Mouse (Mus musculus) stomach, embryonic 14.5 days (tissue): ENCODE data around the gene Tnip3. TPM values are rescaled to one million over a fixed set of nuclear protein-coding genes. Genes with fewer than 3 reads are reported as not detected.

Experiments used
- ATAC-seq: fragments of 200-750 bp; cut with Nextera tagmentation; 2 replicates; pipeline ENCODE4 v1.8.0; 2017; ENCODE audit warnings: low read depth, moderate TSS enrichment; ENCODE audit not compliant: insufficient number of reproducible peaks, insufficient read depth, low FRiP score
- H3K27ac ChIP-seq: fragments of 300-500 bp; sonication (generic); 2 replicates; pipeline ENCODE4 v1.5.1; 2014; ENCODE audit warnings: mild to moderate bottlenecking, low read length, moderate library complexity, mixed read lengths
- H3K27me3 ChIP-seq: fragments of 300-500 bp; sonication (generic); 2 replicates; pipeline ENCODE4 v1.6.1; 2014; ENCODE audit warnings: low read length, control low read depth, mixed read lengths; ENCODE audit not compliant: control insufficient read depth, insufficient read depth
- H3K36me3 ChIP-seq: fragments of 300-500 bp; sonication (generic); 2 replicates; pipeline ENCODE4 v1.6.1; 2014; ENCODE audit warnings: mild to moderate bottlenecking, control low read depth, low read length, moderate library complexity, mixed read lengths; ENCODE audit not compliant: control insufficient read depth, insufficient read depth
- H3K4me1 ChIP-seq: fragments of 300-500 bp; sonication (generic); 2 replicates; pipeline ENCODE4 v1.6.1; 2014; ENCODE audit warnings: low read length, control low read depth, mixed read lengths; ENCODE audit not compliant: control insufficient read depth, insufficient read depth
- H3K4me2 ChIP-seq: fragments of 300-500 bp; sonication (generic); replicated peaks from 2 replicates; pipeline ENCODE4 v1.6.1; 2014; ENCODE audit warnings: low read depth, low read length, control low read depth
- H3K4me3 ChIP-seq: fragments of 300-500 bp; sonication (generic); 2 replicates; pipeline ENCODE4 v1.5.1; 2014; ENCODE audit warnings: low read depth, low read length, control low read depth
- H3K9ac ChIP-seq: fragments of 300-500 bp; sonication (generic); replicated peaks from 2 replicates; pipeline ENCODE4 v1.6.1; 2014; ENCODE audit warnings: low read depth, mild to moderate bottlenecking, control low read depth, low read length, moderate library complexity, mixed read lengths
- H3K9me3 ChIP-seq: fragments of 300-500 bp; sonication (generic); 2 replicates; pipeline ENCODE4 v1.6.1; 2016; ENCODE audit warnings: low read depth, low read length, control low read depth; ENCODE audit not compliant: control insufficient read depth
- WGBS: fragments of 180-500 bp; shearing (Covaris S2); extraction: QIAGEN DNeasy Blood & Tissue Kit; methylation state at CpG from one replicate; pipeline ENCODE4 v1.1.7; 2014; 5-methylcytosine and 5-hydroxymethylcytosine counted together
- polyA plus RNA-seq: library from polyadenylated mRNA; unstranded; fragments of >200 nt; fragmentation: Nextera tagmentation; extraction: Ambion mirVana; gene quantifications from 2 replicates; pipeline ENCODE4 v1.2.1, GENCODE M21; 2014

Tnip3 gene
- polyA plus RNA-seq, 1 experiment from 2014 or later = not detected

DNA sequence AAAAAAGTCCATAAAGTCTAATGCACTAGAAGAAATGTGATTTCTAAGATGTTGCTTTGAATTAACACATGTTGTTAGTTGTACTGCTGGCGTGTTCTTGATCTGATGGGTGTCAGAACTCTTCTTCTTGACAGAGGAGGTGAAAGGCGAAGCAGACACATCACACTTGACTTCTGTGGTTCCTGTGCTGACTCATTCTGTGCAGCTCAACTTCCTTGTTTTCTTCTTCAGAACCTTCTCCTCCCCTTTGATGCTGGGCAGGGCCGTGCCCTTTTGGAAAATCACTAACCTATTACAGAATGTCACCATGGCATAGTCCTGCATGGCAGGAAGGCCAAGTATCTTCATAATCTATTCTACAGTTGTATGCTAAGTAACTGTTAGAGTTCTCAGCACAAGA, 69.1 kb downstream of the Tnip3 start:
- ATAC-seq = no peak
- Histone ChIP-seq H3K9ac (no peak overlapping the region), H3K27ac (no peak overlapping the region), H3K4me1 (no peaks in the 10 kb centered on the region), H3K9me3 (no peaks in the 10 kb centered on the region), H3K4me3 (no peak overlapping the region), H3K4me2 (no peak overlapping the region), H3K36me3 (no peaks in the 10 kb centered on the region), H3K27me3 (no peaks in the 10 kb centered on the region)
- 80% methylated on average over 3 of the region's 3 CpGs for WGBS

DNA sequence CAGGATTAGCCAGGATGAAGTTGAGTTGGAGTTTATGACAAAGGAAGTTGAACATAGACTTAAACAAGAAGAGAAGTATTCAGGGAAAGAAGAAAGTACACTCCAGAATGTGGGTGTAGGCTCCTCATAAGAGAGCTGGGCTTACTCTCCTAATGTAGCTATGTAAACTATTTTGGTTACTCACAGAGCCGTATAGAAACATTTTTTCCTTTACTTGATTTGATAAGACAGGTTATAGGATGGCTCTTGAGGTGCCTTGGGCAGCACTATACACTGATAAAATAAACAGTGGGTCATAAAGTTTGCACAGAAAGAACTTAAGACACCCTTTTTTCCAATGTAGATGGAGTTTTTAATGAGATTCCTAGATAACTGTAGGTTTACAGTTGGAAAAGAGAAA, 70.3 kb downstream of the Tnip3 start:
- ATAC-seq = no peak
- WGBS = 67% methylated on average over 1 of the region's 1 CpGs
- Histone ChIP-seq H3K9ac (no peak overlapping the region), H3K4me3 (no peak overlapping the region), H3K9me3 (no peaks in the 10 kb centered on the region), H3K27me3 (no peaks in the 10 kb centered on the region), H3K36me3 (no peaks in the 10 kb centered on the region), H3K27ac (no peak overlapping the region), H3K4me2 (no peak overlapping the region), H3K4me1 (no peaks in the 10 kb centered on the region)

DNA sequence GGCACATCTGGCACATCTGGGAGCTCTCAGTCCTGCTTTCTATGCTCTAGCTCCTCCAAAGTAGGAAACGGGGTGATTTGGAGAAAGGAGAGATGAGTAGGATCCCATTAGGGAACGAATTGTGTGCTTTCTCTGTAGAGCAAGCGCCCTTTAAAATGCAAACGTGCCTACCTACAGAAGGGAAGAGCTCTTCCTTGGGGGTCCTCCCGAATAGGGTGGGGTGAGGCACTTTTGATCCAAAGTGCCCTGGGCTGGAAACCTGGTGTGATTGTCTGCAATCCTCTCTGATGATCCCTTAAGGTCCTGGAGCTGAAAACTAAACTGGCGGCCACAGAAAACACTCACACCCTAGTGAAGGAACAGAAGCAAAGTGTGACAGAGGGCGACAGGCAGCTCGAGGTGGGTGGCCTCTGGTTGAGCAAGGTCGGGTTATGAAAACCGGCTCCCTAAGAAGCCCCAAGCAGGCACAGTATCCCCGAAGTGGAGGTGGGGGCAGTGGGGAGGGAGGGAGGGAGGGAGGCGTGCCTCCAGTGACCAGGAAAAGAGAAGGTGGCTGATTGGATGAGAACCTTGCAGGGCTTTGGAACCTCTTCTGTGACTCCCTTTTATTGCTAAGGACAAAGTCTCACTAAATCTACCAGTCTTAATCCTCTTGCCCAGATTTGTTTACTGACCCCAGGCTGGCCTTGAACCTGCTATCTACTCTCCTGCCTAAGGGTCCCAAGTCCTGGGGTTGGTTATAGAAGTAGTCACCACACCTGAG, 72.1 kb downstream of the Tnip3 start:
- no peaks in the 10 kb centered on the region for H3K9me3 ChIP-seq
- ATAC-seq = 0 out of 2 replicates have a peak, but pooled peaks have one; percentile 18
- no peak overlapping the region for H3K9ac ChIP-seq
- H3K4me2 ChIP-seq = no peak overlapping the region
- no peaks in the 10 kb centered on the region for H3K27me3 ChIP-seq
- H3K4me1 ChIP-seq = no peaks in the 10 kb centered on the region
- H3K4me3 ChIP-seq = no peak overlapping the region
- WGBS = 26% methylated on average over 12 of the region's 12 CpGs
- H3K36me3 ChIP-seq = no peaks in the 10 kb centered on the region
- no peak overlapping the region for H3K27ac ChIP-seq

DNA sequence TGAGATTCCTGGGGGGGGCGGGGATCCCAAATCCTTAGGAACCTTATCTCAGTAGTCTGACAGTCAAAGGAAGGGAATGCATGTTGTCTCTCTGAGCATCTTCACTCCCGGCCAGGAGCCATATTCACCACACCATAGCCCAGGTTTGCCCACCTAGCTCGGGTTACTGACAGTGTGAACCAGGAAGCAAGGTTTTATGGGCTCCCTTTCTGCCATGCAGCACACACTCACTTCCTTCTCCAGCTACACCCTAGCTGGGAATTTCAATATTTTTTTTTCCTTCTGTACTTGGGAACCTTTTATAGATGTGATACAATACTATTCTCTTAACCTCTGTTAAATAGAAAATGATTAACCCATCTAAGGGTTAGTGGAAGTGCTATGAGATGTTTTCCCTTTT, 73.4 kb downstream of the Tnip3 start:
- no peak for ATAC-seq
- H3K4me1 ChIP-seq = no peaks in the 10 kb centered on the region
- no peak overlapping the region for H3K4me2 ChIP-seq
- no peaks in the 10 kb centered on the region for H3K9me3 ChIP-seq
- H3K4me3 ChIP-seq = no peak overlapping the region
- H3K36me3 ChIP-seq = no peaks in the 10 kb centered on the region
- H3K9ac ChIP-seq = no peak overlapping the region
- H3K27me3 ChIP-seq = no peaks in the 10 kb centered on the region
- no peak overlapping the region for H3K27ac ChIP-seq
- 77% methylated on average over 3 of the region's 3 CpGs for WGBS

DNA sequence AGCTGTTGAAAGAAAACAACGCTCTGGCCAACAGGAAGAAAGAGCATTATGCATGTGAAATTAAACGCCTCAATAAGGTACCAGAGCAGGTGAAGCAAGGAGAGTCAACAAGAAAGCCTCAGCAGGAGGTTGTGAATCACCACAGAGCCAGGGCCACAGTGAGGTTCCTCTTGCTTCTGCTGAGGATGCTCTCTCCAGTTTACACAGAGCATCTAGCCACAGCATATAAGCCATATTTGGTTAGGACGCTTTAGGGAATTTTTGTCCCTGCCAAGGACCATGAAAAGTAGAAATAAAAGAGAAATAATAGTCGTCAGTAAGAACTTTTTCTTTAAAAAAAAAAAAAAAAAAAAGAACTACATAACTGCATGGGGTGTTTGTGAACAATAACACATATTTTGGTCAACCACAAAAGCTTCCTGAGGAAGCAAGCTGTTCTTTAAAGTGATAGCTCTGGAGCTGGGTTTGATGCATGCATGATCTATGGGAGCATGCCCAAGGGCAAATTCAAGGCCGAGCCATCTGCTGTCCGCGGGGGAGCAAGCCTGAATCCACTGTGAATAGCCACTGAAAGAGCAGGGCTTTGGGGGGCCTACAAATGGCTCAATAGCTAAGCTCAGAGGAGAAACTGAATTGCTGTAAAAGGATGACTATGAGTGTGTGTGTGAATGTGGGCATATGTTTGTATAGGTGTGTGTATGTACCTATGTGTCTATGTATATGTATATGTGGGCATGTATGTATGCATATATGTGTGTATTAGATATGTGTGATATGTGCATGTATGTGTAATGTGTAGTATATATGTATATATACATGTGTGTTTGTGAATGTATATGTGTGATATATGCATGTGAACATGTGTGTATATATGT, 75.0 kb downstream of the Tnip3 start:
- Histone ChIP-seq H3K9me3 (no peaks in the 10 kb centered on the region), H3K27me3 (no peaks in the 10 kb centered on the region), H3K4me3 (no peak overlapping the region), H3K9ac (no peak overlapping the region), H3K4me1 (no peaks in the 10 kb centered on the region), H3K36me3 (no peaks in the 10 kb centered on the region), H3K4me2 (no peak overlapping the region), H3K27ac (no peak overlapping the region)
- ATAC-seq = no peak
- WGBS = 44% methylated on average over 7 of the region's 7 CpGs

DNA sequence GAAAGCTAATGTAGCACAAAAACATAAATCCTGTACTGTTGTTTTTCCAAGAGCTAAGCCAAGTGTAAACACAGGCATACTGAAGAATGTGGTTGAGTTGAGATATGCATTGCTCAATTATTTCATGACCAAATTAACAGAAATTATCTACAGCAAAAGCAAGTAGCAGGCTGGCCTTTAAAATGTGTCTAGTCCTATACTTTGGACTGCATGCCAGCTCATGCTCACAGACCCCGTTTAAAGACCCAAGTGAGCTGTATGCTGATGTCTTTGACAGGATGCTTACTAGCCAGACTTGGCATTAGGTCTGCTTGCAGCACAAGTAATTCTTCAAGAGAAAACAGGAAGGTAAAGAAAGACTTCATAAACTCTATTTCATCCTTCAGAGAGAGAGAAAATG, 75.8 kb downstream of the Tnip3 start:
- Histone ChIP-seq H3K9ac (no peak overlapping the region), H3K9me3 (no peaks in the 10 kb centered on the region), H3K4me1 (no peaks in the 10 kb centered on the region), H3K27me3 (no peaks in the 10 kb centered on the region), H3K27ac (no peak overlapping the region), H3K4me2 (no peak overlapping the region), H3K36me3 (no peaks in the 10 kb centered on the region), H3K4me3 (no peak overlapping the region)
- 54% methylated on average over 1 of the region's 1 CpGs for WGBS
- no peak for ATAC-seq

DNA sequence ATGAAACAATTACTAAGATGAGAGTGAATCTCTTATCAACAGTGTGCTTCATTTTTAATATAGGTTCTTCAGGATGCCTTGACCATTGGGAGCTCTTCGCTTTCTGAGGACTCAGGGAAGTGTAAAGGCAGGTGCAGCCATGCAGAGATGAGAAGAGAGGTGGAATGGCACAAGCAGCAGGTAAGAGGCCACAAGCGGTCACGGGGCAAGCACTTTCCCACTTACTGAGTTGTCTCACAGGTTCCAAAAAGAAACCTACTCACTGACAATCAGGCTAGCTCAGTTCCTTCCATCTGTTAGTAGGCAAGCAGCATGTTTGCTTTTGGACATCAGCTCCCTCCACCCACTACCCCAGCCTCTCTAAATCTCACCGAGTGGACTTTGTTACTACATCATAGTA, 80.7 kb downstream of the Tnip3 start:
- Histone ChIP-seq H3K27me3 (no peaks in the 10 kb centered on the region), H3K9ac (no peak overlapping the region), H3K36me3 (no peaks in the 10 kb centered on the region), H3K27ac (no peak overlapping the region), H3K4me1 (no peaks in the 10 kb centered on the region), H3K4me3 (no peak overlapping the region), H3K4me2 (no peak overlapping the region), H3K9me3 (no peaks in the 10 kb centered on the region)
- ATAC-seq = no peak
- WGBS = 76% methylated on average over 4 of the region's 4 CpGs

DNA sequence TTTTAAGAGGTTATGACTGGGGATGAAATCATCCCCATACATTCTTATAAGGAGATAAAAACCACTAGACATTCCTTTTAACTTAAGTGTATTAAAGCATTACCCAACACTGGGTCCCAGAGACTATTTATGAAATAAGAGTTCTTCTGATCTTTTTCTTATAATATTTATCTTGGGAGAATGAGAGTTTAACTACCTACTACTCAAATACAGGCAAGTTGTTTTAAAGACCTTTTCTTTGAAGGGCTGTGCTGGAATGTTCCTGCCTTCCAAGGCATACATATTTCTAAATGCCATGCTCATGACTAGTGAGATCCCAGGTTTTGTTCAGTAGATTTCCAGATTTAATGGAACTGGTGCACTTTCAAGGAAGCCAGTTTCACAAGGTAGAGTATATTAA, 81.8 kb downstream of the Tnip3 start:
- no peak overlapping the region for H3K4me2 ChIP-seq
- H3K4me1 ChIP-seq = no peaks in the 10 kb centered on the region
- H3K36me3 ChIP-seq = no peaks in the 10 kb centered on the region
- H3K27ac ChIP-seq = no peak overlapping the region
- no peak overlapping the region for H3K9ac ChIP-seq
- no peaks in the 10 kb centered on the region for H3K27me3 ChIP-seq
- no peak for ATAC-seq
- no peak overlapping the region for H3K4me3 ChIP-seq
- no peaks in the 10 kb centered on the region for H3K9me3 ChIP-seq
